Mouse (Mus musculus) midbrain, embryonic 14.5 days (tissue): ENCODE measurements around the gene Gls2. TPM values are rescaled to one million over a fixed set of nuclear protein-coding genes. Genes with fewer than 3 reads are reported as not detected.

Experiments used
- ATAC-seq: fragments of 200-750 bp; cut with Nextera tagmentation; 2 replicates; pipeline ENCODE4 v1.8.0; 2017; ENCODE audit warnings: moderate number of reproducible peaks, moderate library complexity; ENCODE audit not compliant: low FRiP score, low TSS enrichment
- DNase-seq: peaks from one replicate; pipeline ENCODE4 v3.0.0-alpha.2; 2015
- H3K27ac ChIP-seq: fragments of 300-500 bp; sonication (generic); replicated peaks from 2 replicates; pipeline ENCODE4 v1.5.1; 2014; ENCODE audit warnings: mild to moderate bottlenecking, low read depth, low read length, moderate library complexity
- H3K27me3 ChIP-seq: fragments of 300-500 bp; sonication (generic); 2 replicates; pipeline ENCODE4 v1.6.1; 2014; ENCODE audit warnings: low read length, control low read depth, mixed read lengths; ENCODE audit not compliant: control insufficient read depth, insufficient read depth
- H3K36me3 ChIP-seq: fragments of 300-500 bp; sonication (generic); 2 replicates; pipeline ENCODE4 v1.6.1; 2014; ENCODE audit warnings: low read length, control low read depth; ENCODE audit not compliant: control insufficient read depth, insufficient read depth
- H3K4me1 ChIP-seq: fragments of 300-500 bp; sonication (generic); 2 replicates; pipeline ENCODE4 v1.6.1; 2014; ENCODE audit warnings: mild to moderate bottlenecking, antibody characterized with exemption, low read length, control low read depth; ENCODE audit not compliant: control insufficient read depth, insufficient read depth
- H3K4me2 ChIP-seq: fragments of 300-500 bp; sonication (generic); 2 replicates; pipeline ENCODE4 v1.6.1; 2014; ENCODE audit warnings: mild to moderate bottlenecking, low read length, moderate library complexity
- H3K4me3 ChIP-seq: fragments of 300-500 bp; sonication (generic); replicated peaks from 2 replicates; pipeline ENCODE4 v1.5.1; 2014; ENCODE audit warnings: low read depth, low read length
- H3K9ac ChIP-seq: fragments of 300-500 bp; sonication (generic); replicated peaks from 2 replicates; pipeline ENCODE4 v1.6.1; 2014; ENCODE audit warnings: mild to moderate bottlenecking, low read length, moderate library complexity
- H3K9me3 ChIP-seq: fragments of 300-500 bp; sonication (generic); 2 replicates; pipeline ENCODE4 v1.6.1; 2016; ENCODE audit warnings: low read length, control low read depth, mixed read lengths; ENCODE audit not compliant: control insufficient read depth
- WGBS: fragments of 180-500 bp; shearing (Covaris S2); extraction: QIAGEN DNeasy Blood & Tissue Kit; methylation state at CpG from one replicate; pipeline ENCODE4 v1.1.7; 2014; 5-methylcytosine and 5-hydroxymethylcytosine counted together
- polyA plus RNA-seq: library from polyadenylated mRNA; unstranded; fragments of >200 nt; fragmentation: Nextera tagmentation; extraction: Ambion mirVana; gene quantifications from 2 replicates; pipeline ENCODE4 v1.2.1, GENCODE M21; 2014

Gene Gls2
- polyA plus RNA-seq, 1 experiment from 2014 or later = 0.70 TPM

GRCm38 (mm10) chr10:128231697-128232419, 37.6 kb downstream of the Gls2 start, which contains the start of gene Timeless:
TSS of gene Timeless (plus strand) at chr10:128232065.
- peak within 1 kb of the TSS; percentile 89 for H3K27ac ChIP-seq
- H3K9me3 ChIP-seq = no peaks in the 10 kb centered on the region
- under 1% methylated on average over 58 of the region's 58 CpGs for WGBS
- no peaks in the 10 kb centered on the region for H3K27me3 ChIP-seq
- peaks cover 3% of the 10 kb centered on the region; the same call in 1 of the 2 replicates for H3K4me1 ChIP-seq
- peak; percentile 92 for ATAC-seq
- peak within 1 kb of the TSS; percentile 65 for H3K4me2 ChIP-seq
- DNase-seq = peak; percentile 92
- peak within 1 kb of the TSS; percentile 72 for H3K9ac ChIP-seq
- H3K4me3 ChIP-seq = peak within 1 kb of the TSS; percentile 70
- H3K36me3 ChIP-seq = no peaks in the 10 kb centered on the region

- H3K9ac ChIP-seq = peak overlapping the region; percentile 72
- peak; percentile 58 for ATAC-seq
- WGBS = under 1% methylated on average over 14 of the region's 14 CpGs
- H3K27me3 ChIP-seq = no peaks in the 10 kb centered on the region
- peak overlapping the region; percentile 89 for H3K27ac ChIP-seq
- H3K4me2 ChIP-seq = peak overlapping the region; percentile 65
- H3K4me1 ChIP-seq = peaks cover 3% of the 10 kb centered on the region; the same call in 1 of the 2 replicates
- peak; percentile 91 for DNase-seq
- H3K9me3 ChIP-seq = no peaks in the 10 kb centered on the region
- H3K36me3 ChIP-seq = no peaks in the 10 kb centered on the region
- peak overlapping the region; percentile 70 for H3K4me3 ChIP-seq
Observed at GRCm38 (mm10) chr10:128232420-128232985, 38.2 kb downstream of the Gls2 start.

GRCm38 (mm10) chr10:128236321-128236720, 42.1 kb downstream of the Gls2 start:
- H3K4me1 ChIP-seq = peaks cover 6% of the 10 kb centered on the region; the same call in 1 of the 2 replicates
- ATAC-seq = no peak
- peaks cover under 1% of the 10 kb centered on the region; the same call in 1 of the 2 replicates for H3K36me3 ChIP-seq
- no peak for DNase-seq
- H3K27me3 ChIP-seq = no peaks in the 10 kb centered on the region
- no peaks in the 10 kb centered on the region for H3K9me3 ChIP-seq
- H3K4me3 ChIP-seq = no peak overlapping the region
- H3K4me2 ChIP-seq = no peak overlapping the region
- WGBS = 53% methylated on average over 4 of the region's 4 CpGs
- no peak overlapping the region for H3K9ac ChIP-seq
- H3K27ac ChIP-seq = no peak overlapping the region

GRCm38 (mm10) chr10:128237807-128238480, 43.7 kb downstream of the Gls2 start:
- Histone ChIP-seq H3K4me2 (no peak overlapping the region), H3K4me3 (no peak overlapping the region), H3K27me3 (no peaks in the 10 kb centered on the region), H3K4me1 (peaks cover 3% of the 10 kb centered on the region; the same call in 1 of the 2 replicates), H3K9me3 (no peaks in the 10 kb centered on the region), H3K9ac (no peak overlapping the region), H3K27ac (no peak overlapping the region), H3K36me3 (peaks cover 13% of the 10 kb centered on the region)
- ATAC-seq = no peak
- DNase-seq = peak; percentile 24
- WGBS = 70% methylated on average over 15 of the region's 15 CpGs

GRCm38 (mm10) chr10:128239140-128239539, 44.9 kb downstream of the Gls2 start:
- Histone ChIP-seq H3K9ac (no peak overlapping the region), H3K9me3 (no peaks in the 10 kb centered on the region), H3K36me3 (peaks cover 23% of the 10 kb centered on the region), H3K4me2 (no peak overlapping the region), H3K4me1 (0 out of 2 replicates have a peak, but pooled peaks cover 3% of the 10 kb centered on the region), H3K4me3 (no peak overlapping the region), H3K27me3 (no peaks in the 10 kb centered on the region), H3K27ac (no peak overlapping the region)
- 94% methylated on average over 4 of the region's 4 CpGs for WGBS
- ATAC-seq (no peak), DNase-seq (no peak)

- Histone ChIP-seq H3K36me3 (peaks cover 33% of the 10 kb centered on the region), H3K27ac (no peak overlapping the region), H3K9ac (no peak overlapping the region), H3K4me2 (no peak overlapping the region), H3K4me1 (0 out of 2 replicates have a peak, but pooled peaks cover 3% of the 10 kb centered on the region), H3K9me3 (no peaks in the 10 kb centered on the region), H3K4me3 (no peak overlapping the region), H3K27me3 (no peaks in the 10 kb centered on the region)
- 94% methylated on average over 18 of the region's 18 CpGs for WGBS
- DNase-seq (no peak), ATAC-seq (no peak)
Observed at GRCm38 (mm10) chr10:128240131-128240530, 45.9 kb downstream of the Gls2 start.

- Histone ChIP-seq H3K9me3 (no peaks in the 10 kb centered on the region), H3K27ac (no peak overlapping the region), H3K27me3 (no peaks in the 10 kb centered on the region), H3K9ac (no peak overlapping the region), H3K4me1 (no peaks in the 10 kb centered on the region), H3K4me3 (no peak overlapping the region), H3K4me2 (no peak overlapping the region), H3K36me3 (peaks cover 63% of the 10 kb centered on the region)
- no peak for DNase-seq
- WGBS = 94% methylated on average over 8 of the region's 8 CpGs
- no peak for ATAC-seq
Observed at GRCm38 (mm10) chr10:128243252-128243651, 49.0 kb downstream of the Gls2 start.

- DNase-seq (no peak), ATAC-seq (no peak)
- H3K9me3 ChIP-seq = no peaks in the 10 kb centered on the region
- no peak overlapping the region for H3K4me2 ChIP-seq
- peaks cover 69% of the 10 kb centered on the region for H3K36me3 ChIP-seq
- H3K4me1 ChIP-seq = no peaks in the 10 kb centered on the region
- H3K4me3 ChIP-seq = no peak overlapping the region
- H3K9ac ChIP-seq = no peak overlapping the region
- WGBS = 97% methylated on average over 15 of the region's 15 CpGs
- no peaks in the 10 kb centered on the region for H3K27me3 ChIP-seq
- no peak overlapping the region for H3K27ac ChIP-seq
Observed at GRCm38 (mm10) chr10:128244121-128244520, 49.9 kb downstream of the Gls2 start.
